Mouse (Mus musculus): ENCODE measurements around the gene Rnd3. TPM values are rescaled to one million over a fixed set of nuclear protein-coding genes. Genes with fewer than 3 reads are reported as not detected.

Gene Rnd3
- polyA plus RNA-seq, 1 experiment from 2014 or later, result 40.4 TPM

DNA sequence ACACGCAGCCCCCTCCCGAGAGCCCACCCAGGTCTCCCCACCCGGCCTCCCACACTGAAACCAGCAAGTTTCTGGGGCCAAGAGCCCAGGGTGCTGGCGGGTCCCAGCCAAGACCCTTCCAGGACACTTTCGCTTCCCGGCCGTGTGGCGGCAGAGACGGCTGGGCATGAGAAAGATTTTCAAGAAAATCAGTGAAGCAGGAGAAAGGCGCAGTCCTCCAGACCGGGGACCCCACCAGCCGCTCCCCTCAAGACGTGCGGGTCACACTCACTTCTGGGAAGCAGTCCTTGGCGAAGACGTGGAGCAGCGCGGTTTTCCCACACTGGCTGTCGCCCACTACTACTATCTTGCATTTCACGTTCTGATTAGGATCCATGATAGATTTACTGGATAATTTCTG lies 457 bp downstream of the Rnd3 start:
- Histone ChIP-seq H3K4me1 (ENCODE audit: control insufficient read depth, insufficient read depth, low read length) (peaks cover 8% of the 10 kb centered on the region), H3K9ac (ENCODE audit: low read depth, low read length) (peak overlapping the region; percentile 88), H3K27ac (ENCODE audit: low read depth, low read length) (peak overlapping the region; percentile 85), H3K36me3 (ENCODE audit: control insufficient read depth, insufficient read depth, low read length) (no peaks in the 10 kb centered on the region), H3K4me2 (peak overlapping the region; percentile 74), H3K4me3 (ENCODE audit: low read depth, low read length) (peak overlapping the region; percentile 82), H3K27me3 (ENCODE audit: control insufficient read depth, insufficient read depth, low read length) (peaks cover 15% of the 10 kb centered on the region), H3K9me3 (replicated peaks; ENCODE audit: control insufficient read depth, low read length) (no peaks in the 10 kb centered on the region)
- ATAC-seq (replicated peaks; ENCODE audit: insufficient number of reproducible peaks, low FRiP score, low TSS enrichment), result no peak
- WGBS (ENCODE audit: insufficient replicate concordance), result under 1% methylated on average over 20 of the region's 20 CpGs

DNA sequence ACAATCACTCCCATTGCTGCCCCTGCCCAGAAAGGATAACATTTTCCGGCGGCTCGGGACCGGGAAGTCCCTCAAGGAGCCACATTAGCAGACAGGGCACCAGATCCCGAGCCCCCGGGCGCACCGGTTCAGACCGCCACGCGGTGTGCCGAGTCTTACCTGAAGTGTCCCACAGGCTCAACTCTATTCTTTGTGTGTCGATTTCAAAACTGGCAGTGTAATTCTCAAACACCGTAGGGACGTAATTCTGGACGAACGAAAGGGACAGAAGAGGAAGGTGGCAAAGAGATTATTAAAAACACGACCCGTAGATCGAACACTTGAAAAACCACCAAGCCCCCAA lies 875 bp downstream of the Rnd3 start:
- peak overlapping the region; percentile 88 for H3K9ac ChIP-seq (ENCODE audit: low read depth, low read length)
- WGBS (ENCODE audit: insufficient replicate concordance), result under 1% methylated on average over 20 of the region's 20 CpGs
- no peaks in the 10 kb centered on the region for H3K9me3 ChIP-seq (replicated peaks; ENCODE audit: control insufficient read depth, low read length)
- H3K27me3 ChIP-seq (ENCODE audit: control insufficient read depth, insufficient read depth, low read length), result peaks cover 11% of the 10 kb centered on the region
- peak overlapping the region; percentile 85 for H3K27ac ChIP-seq (ENCODE audit: low read depth, low read length)
- H3K4me3 ChIP-seq (ENCODE audit: low read depth, low read length), result peak overlapping the region; percentile 82
- peaks cover 8% of the 10 kb centered on the region for H3K4me1 ChIP-seq (ENCODE audit: control insufficient read depth, insufficient read depth, low read length)
- no peaks in the 10 kb centered on the region for H3K36me3 ChIP-seq (ENCODE audit: control insufficient read depth, insufficient read depth, low read length)
- no peak for ATAC-seq (replicated peaks; ENCODE audit: insufficient number of reproducible peaks, low FRiP score, low TSS enrichment)
- peak overlapping the region; percentile 74 for H3K4me2 ChIP-seq

DNA sequence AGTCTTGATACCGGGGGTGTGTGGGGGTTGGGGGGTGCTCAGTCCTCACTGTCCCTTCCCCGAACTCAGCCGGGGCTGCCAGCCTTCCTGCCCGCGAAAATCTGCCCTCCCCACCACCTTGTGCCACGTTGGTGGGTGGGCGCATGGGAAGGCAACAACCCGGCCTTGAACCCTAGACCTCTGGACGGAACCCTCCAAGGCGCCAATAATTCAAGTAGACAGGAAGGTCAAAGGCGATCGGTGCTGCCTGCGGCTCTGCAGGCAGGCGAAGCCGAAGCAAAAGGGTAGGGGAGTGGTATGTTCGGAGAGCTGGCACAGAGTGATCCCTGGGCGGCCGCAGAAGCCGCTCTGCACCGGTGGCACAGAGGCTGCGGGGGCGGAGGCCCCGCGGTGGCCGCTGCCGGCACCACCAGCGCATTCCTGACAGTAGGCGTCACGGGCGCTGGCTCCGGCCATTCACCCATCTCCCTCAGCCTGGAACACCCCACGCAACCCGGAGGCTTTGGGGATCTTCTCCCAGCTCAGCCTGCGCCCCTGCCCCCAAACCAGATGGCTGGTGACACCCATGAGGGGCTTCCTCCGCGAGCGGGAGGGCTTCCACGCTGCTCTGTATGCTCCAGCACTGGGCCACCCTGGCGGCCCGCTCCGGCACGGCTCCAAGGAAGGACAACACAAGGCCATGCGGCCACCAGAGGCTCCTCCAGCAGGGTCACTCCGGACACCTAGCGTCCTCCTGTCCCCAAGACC lies 1.4 kb downstream of the Rnd3 start:
- H3K27ac ChIP-seq (ENCODE audit: low read depth, low read length), result peak overlapping the region; percentile 85
- peak overlapping the region; percentile 74 for H3K4me2 ChIP-seq
- ATAC-seq (replicated peaks; ENCODE audit: insufficient number of reproducible peaks, low FRiP score, low TSS enrichment), result peak; percentile 66
- H3K4me3 ChIP-seq (ENCODE audit: low read depth, low read length), result peak overlapping the region; percentile 82
- WGBS (ENCODE audit: insufficient replicate concordance), result under 1% methylated on average over 44 of the region's 45 CpGs
- no peaks in the 10 kb centered on the region for H3K36me3 ChIP-seq (ENCODE audit: control insufficient read depth, insufficient read depth, low read length)
- peaks cover 10% of the 10 kb centered on the region for H3K27me3 ChIP-seq (ENCODE audit: control insufficient read depth, insufficient read depth, low read length)
- peaks cover 9% of the 10 kb centered on the region for H3K4me1 ChIP-seq (ENCODE audit: control insufficient read depth, insufficient read depth, low read length)
- no peaks in the 10 kb centered on the region for H3K9me3 ChIP-seq (replicated peaks; ENCODE audit: control insufficient read depth, low read length)
- H3K9ac ChIP-seq (ENCODE audit: low read depth, low read length), result peak overlapping the region; percentile 88

DNA sequence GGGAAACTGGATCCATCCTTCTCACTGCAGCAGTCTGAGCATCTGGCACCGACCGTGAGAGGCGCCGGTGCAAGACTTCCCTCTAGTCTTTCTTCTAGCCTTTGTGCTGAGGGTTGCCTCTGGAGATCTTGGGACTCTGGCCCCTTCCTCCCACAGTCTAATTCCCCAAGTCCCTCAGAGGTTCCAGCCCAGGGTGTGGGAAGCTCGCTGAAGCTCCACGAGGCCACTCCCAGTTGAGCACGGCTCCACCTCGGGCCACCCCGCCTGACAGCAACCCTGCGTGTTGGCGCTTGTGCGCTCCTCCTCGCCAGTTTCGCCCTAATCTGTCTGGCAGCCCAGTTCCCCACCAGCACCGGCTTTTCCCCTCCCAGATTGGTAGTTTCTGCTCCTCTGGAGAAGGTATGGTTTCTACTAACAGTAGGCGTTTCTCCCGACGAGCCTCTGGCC lies 2.0 kb downstream of the Rnd3 start:
- H3K4me1 ChIP-seq (ENCODE audit: control insufficient read depth, insufficient read depth, low read length), result peaks cover 14% of the 10 kb centered on the region

DNA sequence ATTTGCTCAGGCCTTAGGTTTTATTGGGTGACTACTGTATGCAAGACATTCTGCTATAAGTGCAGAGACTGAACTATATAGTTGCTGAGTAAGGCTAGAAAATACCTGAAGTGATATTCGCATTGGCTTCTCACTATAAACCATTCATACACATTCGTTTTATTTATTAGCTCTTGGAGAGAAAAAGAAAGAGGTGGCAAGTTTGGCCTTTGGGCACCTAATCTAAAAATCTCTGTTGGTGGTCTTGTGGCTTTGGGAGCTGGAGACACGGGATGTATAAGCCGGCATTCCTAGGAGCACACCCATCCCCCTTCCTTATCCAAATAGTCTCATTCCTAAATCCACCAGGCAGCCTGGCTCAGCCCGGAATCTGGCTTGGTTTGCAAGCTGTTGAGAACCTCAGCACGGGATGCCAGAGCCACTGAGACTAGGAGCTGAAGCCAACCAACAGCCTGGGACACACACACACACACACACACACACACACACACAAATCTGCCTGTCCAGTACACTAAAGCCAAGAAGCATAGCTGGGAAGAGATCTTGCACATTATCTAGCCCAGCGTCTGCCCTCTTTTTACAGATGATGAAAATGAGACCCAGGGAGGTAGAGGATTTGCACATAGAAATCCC lies 3.0 kb downstream of the Rnd3 start:
- no peaks in the 10 kb centered on the region for H3K9me3 ChIP-seq (replicated peaks; ENCODE audit: control insufficient read depth, low read length)
- H3K36me3 ChIP-seq (ENCODE audit: control insufficient read depth, insufficient read depth, low read length), result no peaks in the 10 kb centered on the region
- H3K9ac ChIP-seq (ENCODE audit: low read depth, low read length), result no peak overlapping the region; the same call in none of the 2 replicates
- peaks cover 22% of the 10 kb centered on the region for H3K4me1 ChIP-seq (ENCODE audit: control insufficient read depth, insufficient read depth, low read length)
- H3K27me3 ChIP-seq (ENCODE audit: control insufficient read depth, insufficient read depth, low read length), result peaks cover under 1% of the 10 kb centered on the region; the same call in 1 of the 2 replicates
- peak overlapping the region; percentile 74 for H3K4me2 ChIP-seq
- WGBS (ENCODE audit: insufficient replicate concordance), result 10% methylated on average over 7 of the region's 7 CpGs
- no peak for ATAC-seq (replicated peaks; ENCODE audit: insufficient number of reproducible peaks, low FRiP score, low TSS enrichment)
- H3K27ac ChIP-seq (ENCODE audit: low read depth, low read length), result 0 out of 2 replicates have a peak overlapping the region, but pooled peaks have one; percentile 15
- peak overlapping the region; percentile 82 for H3K4me3 ChIP-seq (ENCODE audit: low read depth, low read length)

More for the DNA sequence above, 2.0 kb downstream of the Rnd3 start:
- H3K27ac ChIP-seq (ENCODE audit: low read depth, low read length), result peak overlapping the region; percentile 85
- peak; percentile 68 for ATAC-seq (replicated peaks; ENCODE audit: insufficient number of reproducible peaks, low FRiP score, low TSS enrichment)
- H3K27me3 ChIP-seq (ENCODE audit: control insufficient read depth, insufficient read depth, low read length), result peaks cover 5% of the 10 kb centered on the region
- peak overlapping the region; percentile 82 for H3K4me3 ChIP-seq (ENCODE audit: low read depth, low read length)
- peak overlapping the region; percentile 88 for H3K9ac ChIP-seq (ENCODE audit: low read depth, low read length)
- WGBS (ENCODE audit: insufficient replicate concordance), result under 1% methylated on average over 18 of the region's 18 CpGs
- no peaks in the 10 kb centered on the region for H3K9me3 ChIP-seq (replicated peaks; ENCODE audit: control insufficient read depth, low read length)
- peak overlapping the region; percentile 74 for H3K4me2 ChIP-seq
- no peaks in the 10 kb centered on the region for H3K36me3 ChIP-seq (ENCODE audit: control insufficient read depth, insufficient read depth, low read length)

DNA sequence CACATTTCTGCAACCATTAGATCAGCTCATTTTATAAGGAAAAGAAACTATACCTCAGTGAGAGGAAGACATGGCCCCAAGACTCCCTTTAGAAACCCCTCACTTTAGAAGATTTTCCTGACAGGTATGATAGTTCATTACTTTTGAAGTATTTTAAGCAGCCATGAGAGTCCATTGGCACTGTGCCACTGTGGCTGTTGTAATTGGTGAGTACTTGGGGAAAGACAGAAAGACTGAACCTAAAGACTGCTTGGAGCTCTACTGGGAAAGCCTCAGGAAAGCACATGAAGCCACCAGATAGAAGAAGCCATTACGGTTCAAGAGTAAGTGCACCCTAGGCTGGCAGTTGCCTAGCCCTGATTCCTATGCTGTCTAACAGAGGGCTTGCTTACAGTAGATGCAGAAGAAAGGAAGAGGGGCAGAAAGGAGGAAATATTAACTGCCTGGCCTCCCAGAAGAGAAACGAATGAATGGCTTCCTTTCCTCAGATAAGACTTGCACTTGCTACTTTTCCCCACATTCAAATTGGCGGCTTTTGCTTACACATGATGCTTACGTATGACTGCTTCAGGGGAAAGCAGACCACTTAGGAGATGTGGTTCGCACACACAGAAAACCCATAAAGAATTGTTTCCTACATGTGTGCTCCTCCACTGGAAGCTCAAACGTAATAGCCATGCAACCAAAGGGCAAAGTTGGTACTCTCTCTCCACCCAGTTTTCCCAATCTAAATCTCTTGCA lies 4.4 kb downstream of the Rnd3 start:
- Histone ChIP-seq H3K27me3 (ENCODE audit: control insufficient read depth, insufficient read depth, low read length) (no peaks in the 10 kb centered on the region), H3K4me1 (ENCODE audit: control insufficient read depth, insufficient read depth, low read length) (peaks cover 29% of the 10 kb centered on the region), H3K9ac (ENCODE audit: low read depth, low read length) (no peak overlapping the region), H3K9me3 (replicated peaks; ENCODE audit: control insufficient read depth, low read length) (no peaks in the 10 kb centered on the region), H3K27ac (ENCODE audit: low read depth, low read length) (0 out of 2 replicates have a peak overlapping the region, but pooled peaks have one; percentile 6), H3K36me3 (ENCODE audit: control insufficient read depth, insufficient read depth, low read length) (no peaks in the 10 kb centered on the region), H3K4me3 (ENCODE audit: low read depth, low read length) (no peak overlapping the region), H3K4me2 (peak overlapping the region; percentile 43)
- 46% methylated on average over 6 of the region's 6 CpGs for WGBS (ENCODE audit: insufficient replicate concordance)
- no peak for ATAC-seq (replicated peaks; ENCODE audit: insufficient number of reproducible peaks, low FRiP score, low TSS enrichment)

DNA sequence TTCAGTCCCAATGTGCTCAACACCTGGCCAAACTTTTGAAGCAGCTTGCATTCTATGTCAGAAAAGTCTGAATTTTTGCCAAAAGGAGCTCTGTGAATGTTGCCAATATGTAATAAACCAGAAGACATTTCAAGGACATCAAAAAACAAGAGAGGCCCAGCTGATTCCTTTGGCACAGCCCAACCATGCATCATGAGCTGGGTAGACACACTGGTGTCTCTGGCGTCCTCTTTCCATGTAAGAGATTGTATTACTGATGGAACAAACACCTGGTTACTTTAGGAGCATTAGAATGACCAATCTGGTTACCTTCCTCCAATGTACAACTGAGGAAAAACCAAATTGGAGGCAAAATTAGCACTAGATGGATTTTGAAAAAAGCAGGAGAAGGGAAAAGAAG lies 6.5 kb downstream of the Rnd3 start:
- H3K4me1 ChIP-seq (ENCODE audit: control insufficient read depth, insufficient read depth, low read length), result peaks cover 44% of the 10 kb centered on the region
- no peak overlapping the region for H3K4me3 ChIP-seq (ENCODE audit: low read depth, low read length)
- H3K9ac ChIP-seq (ENCODE audit: low read depth, low read length), result no peak overlapping the region
- no peak for ATAC-seq (replicated peaks; ENCODE audit: insufficient number of reproducible peaks, low FRiP score, low TSS enrichment)
- WGBS (ENCODE audit: insufficient replicate concordance), result 50% methylated on average over 1 of the region's 1 CpGs
- no peaks in the 10 kb centered on the region for H3K27me3 ChIP-seq (ENCODE audit: control insufficient read depth, insufficient read depth, low read length)
- H3K27ac ChIP-seq (ENCODE audit: low read depth, low read length), result no peak overlapping the region
- no peaks in the 10 kb centered on the region for H3K36me3 ChIP-seq (ENCODE audit: control insufficient read depth, insufficient read depth, low read length)
- no peak overlapping the region for H3K4me2 ChIP-seq
- H3K9me3 ChIP-seq (replicated peaks; ENCODE audit: control insufficient read depth, low read length), result no peaks in the 10 kb centered on the region

DNA sequence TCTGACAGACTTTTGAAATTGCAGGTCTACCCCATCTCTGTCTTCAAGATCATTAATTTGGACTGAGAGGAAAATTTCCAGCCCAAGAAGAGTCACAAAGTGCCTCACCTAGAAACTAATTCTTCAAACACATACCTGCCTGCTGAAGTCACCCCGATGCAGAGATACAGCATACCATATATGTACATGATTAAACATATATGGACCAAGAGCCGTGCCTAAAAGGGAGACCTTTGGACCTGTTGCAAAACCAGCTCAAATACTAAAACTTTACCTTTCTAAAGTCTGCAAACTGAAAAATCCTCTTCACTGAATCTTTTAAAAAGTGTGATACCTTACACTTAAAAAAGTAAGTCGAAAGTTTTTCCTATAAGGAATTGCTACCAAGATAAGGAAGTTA lies 7.6 kb downstream of the Rnd3 start:
- 0 out of 2 replicates have a peak, but pooled peaks cover 5% of the 10 kb centered on the region for H3K36me3 ChIP-seq (ENCODE audit: control insufficient read depth, insufficient read depth, low read length)
- H3K9me3 ChIP-seq (replicated peaks; ENCODE audit: control insufficient read depth, low read length), result no peaks in the 10 kb centered on the region
- peaks cover 44% of the 10 kb centered on the region for H3K4me1 ChIP-seq (ENCODE audit: control insufficient read depth, insufficient read depth, low read length)
- ATAC-seq (replicated peaks; ENCODE audit: insufficient number of reproducible peaks, low FRiP score, low TSS enrichment), result no peak
- H3K27me3 ChIP-seq (ENCODE audit: control insufficient read depth, insufficient read depth, low read length), result no peaks in the 10 kb centered on the region
- H3K27ac ChIP-seq (ENCODE audit: low read depth, low read length), result peak overlapping the region; percentile 60
- H3K9ac ChIP-seq (ENCODE audit: low read depth, low read length), result peak overlapping the region; percentile 48
- peak overlapping the region; percentile 58 for H3K4me2 ChIP-seq
- WGBS (ENCODE audit: insufficient replicate concordance), result 42% methylated on average over 3 of the region's 3 CpGs
- no peak overlapping the region for H3K4me3 ChIP-seq (ENCODE audit: low read depth, low read length)

Data from heart, embryonic 11.5 days (tissue).